Mouse (Mus musculus) megakaryocyte, embryonic 14.5 days (primary cell): Measurements from ENCODE around the gene Shank2.

Source experiments
- FLI1 ChIP-seq: IDR thresholded peaks from 2 replicates; pipeline ENCODE4 v1.6.1; 2012; ENCODE audit warnings: low read length, inconsistent platforms, mixed read lengths
- GATA1 ChIP-seq: IDR thresholded peaks from 3 replicates; pipeline ENCODE4 v1.6.1; 2012; ENCODE audit warnings: mixed read lengths, low read length, inconsistent platforms, borderline replicate concordance

GRCm38 (mm10) chr7:144448186-144448585 lies 446.5 kb downstream of the Shank2 start:
- TF ChIP-seq GATA1 (no peak), FLI1 (no peak)
